Mouse (Mus musculus): ENCODE results near the gene Ly6g5b.

DNA sequence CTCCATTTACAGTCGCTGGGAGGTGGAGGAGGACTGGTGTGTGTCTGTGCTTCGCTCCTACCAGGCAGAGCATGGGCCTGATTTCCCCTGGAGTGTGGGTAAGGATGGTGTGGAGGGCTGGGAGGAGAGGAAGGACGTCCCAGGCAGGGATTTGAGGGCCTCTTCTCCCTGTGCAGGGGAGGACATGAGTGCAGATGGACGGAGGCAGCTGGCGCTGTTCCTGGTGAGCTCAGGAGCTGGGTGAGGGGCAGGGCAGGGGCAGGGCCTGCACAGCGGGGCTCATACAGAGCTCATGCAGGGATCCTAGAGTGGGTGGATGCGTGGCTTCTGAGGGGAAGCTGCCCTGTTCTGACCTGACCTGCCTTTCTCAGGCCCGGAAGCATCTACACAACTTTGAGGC lies 12.9 kb downstream of the Ly6g5b start:
- TF ChIP-seq EP300 (IDR thresholded peaks at IDR 0.05; ENCODE audit: insufficient read depth, low read depth, low read length) (no peak), CTCF (IDR thresholded peaks at IDR 0.05) (no peak), POLR2A (IDR thresholded peaks at IDR 0.05; ENCODE audit: insufficient read depth, low read depth, low read length) (no peak)

All from heart, adult 2 months (tissue).